Mouse (Mus musculus): ENCODE data around the gene Edc3.

DNA sequence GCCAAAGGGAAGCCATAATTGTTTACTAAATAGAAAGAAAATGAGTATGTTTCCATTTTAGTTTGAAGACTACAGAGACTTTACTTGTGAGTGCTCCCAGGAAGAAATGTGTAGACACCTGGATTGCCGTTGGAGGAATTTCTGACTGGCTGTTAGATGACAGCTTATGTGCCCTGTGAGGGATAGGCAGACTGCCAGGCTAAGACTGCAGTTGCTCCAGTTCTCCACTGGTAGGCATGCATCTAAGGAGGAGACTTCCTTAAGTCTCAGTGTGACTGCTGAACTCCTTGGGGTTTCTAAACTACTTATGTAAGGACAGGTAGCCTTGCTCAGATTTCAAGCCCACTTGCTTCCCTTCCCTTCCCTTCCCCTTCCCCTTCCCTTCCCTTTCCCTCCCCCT, 20.0 kb downstream of the Edc3 start:
- peak; percentile 59 for TF ChIP-seq CTCF (IDR thresholded peaks at IDR 0.05; ENCODE audit: low read depth)
- no peak for TF ChIP-seq EP300 (IDR thresholded peaks at IDR 0.05; ENCODE audit: low read depth)

Data from liver, embryonic 14.5 days (tissue).